Mouse (Mus musculus): ENCODE results near the gene 1700025G04Rik. TPM values are rescaled to one million over a fixed set of nuclear protein-coding genes. Genes with fewer than 3 reads are reported as not detected.

1700025G04Rik gene
- polyA plus RNA-seq, 1 experiment from 2014 or later, result 28.0 TPM

DNA sequence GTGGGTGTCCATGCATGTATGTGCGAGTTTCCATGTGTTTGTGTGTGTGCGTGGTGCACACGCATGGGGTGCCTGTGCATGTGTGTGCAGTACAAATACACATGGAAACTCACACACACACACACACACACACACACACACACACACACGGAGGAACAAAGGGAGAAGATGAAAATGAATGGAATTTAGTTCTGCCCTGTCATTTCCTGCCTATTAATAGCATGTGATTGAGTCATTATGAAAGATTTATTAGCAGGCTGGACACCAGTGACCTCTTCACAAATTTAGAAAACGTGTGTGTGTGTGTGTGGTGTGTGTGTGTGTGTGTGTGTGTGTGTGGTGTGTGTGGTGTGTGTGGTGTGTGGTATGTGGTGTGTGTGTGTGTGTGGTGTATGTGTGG is 217.0 kb downstream of the 1700025G04Rik start:
- no peak overlapping the region for H3K27ac ChIP-seq (ENCODE audit: low read length)
- peaks cover 5% of the 10 kb centered on the region; the same call in 1 of the 2 replicates for H3K4me1 ChIP-seq (ENCODE audit: control insufficient read depth, insufficient read depth, low read length)
- H3K36me3 ChIP-seq (ENCODE audit: control insufficient read depth, insufficient read depth), result no peaks in the 10 kb centered on the region
- H3K4me2 ChIP-seq (ENCODE audit: low read depth, low read length), result no peak overlapping the region
- no peaks in the 10 kb centered on the region for H3K9me3 ChIP-seq (replicated peaks; ENCODE audit: control insufficient read depth, low read length)
- no peak overlapping the region for H3K4me3 ChIP-seq (ENCODE audit: low read length)
- 63% methylated on average over 5 of the region's 5 CpGs for WGBS
- H3K9ac ChIP-seq (ENCODE audit: low read length), result no peak overlapping the region
- ATAC-seq (replicated peaks; ENCODE audit: extremely low read depth, insufficient read depth, low FRiP score), result no peak
- H3K27me3 ChIP-seq (ENCODE audit: control insufficient read depth, insufficient read depth, low read length), result no peaks in the 10 kb centered on the region

DNA sequence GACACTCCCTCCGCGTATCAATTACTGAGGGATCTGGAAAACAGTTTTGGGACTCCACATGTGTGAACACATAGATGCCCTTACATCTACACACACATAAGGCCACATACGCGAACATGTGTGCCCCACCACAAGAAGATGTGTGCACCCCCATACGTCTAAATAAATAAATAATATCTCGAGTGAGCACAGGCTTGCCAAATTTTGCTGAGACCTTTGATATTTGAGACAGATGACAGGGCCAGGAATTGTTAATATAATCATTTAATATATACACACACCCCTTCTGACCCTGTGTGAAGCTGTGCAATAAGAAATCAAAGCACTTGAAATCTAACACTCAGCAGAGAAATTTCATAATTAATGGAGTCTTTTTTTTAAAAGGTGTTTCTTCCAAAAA is 225.6 kb downstream of the 1700025G04Rik start:
- Histone ChIP-seq H3K9me3 (replicated peaks; ENCODE audit: control insufficient read depth, low read length) (no peaks in the 10 kb centered on the region), H3K4me2 (ENCODE audit: low read depth, low read length) (no peak overlapping the region), H3K4me3 (ENCODE audit: low read length) (no peak overlapping the region), H3K9ac (ENCODE audit: low read length) (no peak overlapping the region), H3K4me1 (ENCODE audit: control insufficient read depth, insufficient read depth, low read length) (peaks cover 3% of the 10 kb centered on the region), H3K27ac (ENCODE audit: low read length) (no peak overlapping the region), H3K36me3 (ENCODE audit: control insufficient read depth, insufficient read depth) (no peaks in the 10 kb centered on the region), H3K27me3 (ENCODE audit: control insufficient read depth, insufficient read depth, low read length) (no peaks in the 10 kb centered on the region)
- 89% methylated on average over 6 of the region's 6 CpGs for WGBS
- ATAC-seq (replicated peaks; ENCODE audit: extremely low read depth, insufficient read depth, low FRiP score), result no peak

- Histone ChIP-seq H3K27me3 (ENCODE audit: control insufficient read depth, insufficient read depth, low read length) (no peaks in the 10 kb centered on the region), H3K36me3 (ENCODE audit: control insufficient read depth, insufficient read depth) (no peaks in the 10 kb centered on the region), H3K27ac (ENCODE audit: low read length) (no peak overlapping the region), H3K9me3 (replicated peaks; ENCODE audit: control insufficient read depth, low read length) (no peaks in the 10 kb centered on the region), H3K9ac (ENCODE audit: low read length) (no peak overlapping the region), H3K4me2 (ENCODE audit: low read depth, low read length) (no peak overlapping the region), H3K4me3 (ENCODE audit: low read length) (no peak overlapping the region), H3K4me1 (ENCODE audit: control insufficient read depth, insufficient read depth, low read length) (peaks cover 3% of the 10 kb centered on the region)
- WGBS, result 66% methylated on average over 12 of the region's 12 CpGs
- no peak for ATAC-seq (replicated peaks; ENCODE audit: extremely low read depth, insufficient read depth, low FRiP score)
These were observed 226.2 kb downstream of the 1700025G04Rik start for GRCm38 (mm10) chr1:151863797-151864147.

DNA sequence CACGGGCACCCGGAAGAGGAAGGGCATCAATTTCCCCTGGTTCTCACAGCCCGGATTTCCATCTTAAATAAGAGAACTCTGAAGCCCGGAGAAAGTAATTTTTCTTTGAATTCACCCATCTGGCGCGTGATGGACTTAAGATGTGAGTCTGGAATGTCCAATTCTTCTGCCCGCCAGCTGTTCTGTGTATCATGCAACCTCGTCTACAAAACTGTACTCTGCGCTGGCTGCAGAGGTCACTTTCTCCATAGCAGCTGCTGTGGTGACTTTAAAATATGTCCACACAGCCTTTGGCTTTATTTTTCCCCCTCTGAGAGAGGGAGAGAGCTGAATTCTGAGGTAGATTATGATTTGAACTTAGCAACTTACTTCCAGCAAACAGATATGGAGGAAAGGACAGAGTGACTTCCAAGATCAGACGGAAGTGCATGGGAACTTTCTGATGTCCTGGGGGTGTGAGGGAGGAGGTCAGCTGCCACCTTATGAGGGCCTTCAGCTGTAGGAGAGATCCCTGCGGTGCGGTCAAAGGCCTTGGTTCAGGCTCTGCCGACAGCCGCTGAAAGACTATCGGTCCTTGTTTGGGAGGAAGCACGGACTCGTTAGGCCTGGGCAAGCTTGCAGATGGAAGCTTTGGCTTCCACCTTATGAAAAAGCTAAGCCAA is 226.7 kb downstream of the 1700025G04Rik start:
- Histone ChIP-seq H3K27ac (ENCODE audit: low read length) (no peak overlapping the region; the same call in 1 of the 2 replicates), H3K27me3 (ENCODE audit: control insufficient read depth, insufficient read depth, low read length) (no peaks in the 10 kb centered on the region), H3K9ac (ENCODE audit: low read length) (no peak overlapping the region), H3K4me3 (ENCODE audit: low read length) (no peak overlapping the region), H3K4me2 (ENCODE audit: low read depth, low read length) (no peak overlapping the region), H3K9me3 (replicated peaks; ENCODE audit: control insufficient read depth, low read length) (no peaks in the 10 kb centered on the region), H3K36me3 (ENCODE audit: control insufficient read depth, insufficient read depth) (no peaks in the 10 kb centered on the region), H3K4me1 (ENCODE audit: control insufficient read depth, insufficient read depth, low read length) (peaks cover 3% of the 10 kb centered on the region)
- WGBS, result 74% methylated on average over 17 of the region's 17 CpGs
- no peak for ATAC-seq (replicated peaks; ENCODE audit: extremely low read depth, insufficient read depth, low FRiP score)

DNA sequence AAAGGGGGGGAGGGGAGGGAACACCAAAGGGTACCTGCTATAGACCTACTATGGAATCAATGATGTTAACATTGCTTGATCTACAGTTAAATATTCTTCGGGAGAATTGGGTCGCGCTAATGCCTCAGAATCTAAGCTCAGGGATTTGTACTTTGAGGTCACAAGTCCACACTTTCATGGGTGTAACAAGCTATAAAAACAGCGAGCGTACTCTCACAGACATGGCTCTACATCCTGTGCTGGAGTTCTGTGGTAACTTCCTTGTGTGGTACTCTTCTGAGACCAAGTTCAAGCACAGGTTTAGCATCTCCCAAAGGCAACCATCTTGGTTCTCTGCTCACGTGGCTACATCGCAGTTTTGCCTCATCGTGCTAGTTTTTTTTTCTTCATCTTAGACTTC is 227.8 kb downstream of the 1700025G04Rik start:
- ATAC-seq (replicated peaks; ENCODE audit: extremely low read depth, insufficient read depth, low FRiP score), result no peak
- no peak overlapping the region for H3K4me2 ChIP-seq (ENCODE audit: low read depth, low read length)
- peaks cover 10% of the 10 kb centered on the region for H3K4me1 ChIP-seq (ENCODE audit: control insufficient read depth, insufficient read depth, low read length)
- no peaks in the 10 kb centered on the region for H3K9me3 ChIP-seq (replicated peaks; ENCODE audit: control insufficient read depth, low read length)
- H3K4me3 ChIP-seq (ENCODE audit: low read length), result no peak overlapping the region
- H3K36me3 ChIP-seq (ENCODE audit: control insufficient read depth, insufficient read depth), result no peaks in the 10 kb centered on the region
- H3K27ac ChIP-seq (ENCODE audit: low read length), result no peak overlapping the region
- no peak overlapping the region for H3K9ac ChIP-seq (ENCODE audit: low read length)
- WGBS, result 92% methylated on average over 8 of the region's 8 CpGs
- no peaks in the 10 kb centered on the region for H3K27me3 ChIP-seq (ENCODE audit: control insufficient read depth, insufficient read depth, low read length)

GRCm38 (mm10) chr1:151861334-151861995 is 228.5 kb downstream of the 1700025G04Rik start:
- Histone ChIP-seq H3K9me3 (replicated peaks; ENCODE audit: control insufficient read depth, low read length) (no peaks in the 10 kb centered on the region), H3K27ac (ENCODE audit: low read length) (no peak overlapping the region), H3K4me3 (ENCODE audit: low read length) (no peak overlapping the region), H3K4me2 (ENCODE audit: low read depth, low read length) (no peak overlapping the region), H3K4me1 (ENCODE audit: control insufficient read depth, insufficient read depth, low read length) (peaks cover 10% of the 10 kb centered on the region), H3K27me3 (ENCODE audit: control insufficient read depth, insufficient read depth, low read length) (no peaks in the 10 kb centered on the region), H3K36me3 (ENCODE audit: control insufficient read depth, insufficient read depth) (no peaks in the 10 kb centered on the region), H3K9ac (ENCODE audit: low read length) (no peak overlapping the region)
- 63% methylated on average over 20 of the region's 20 CpGs for WGBS
- ATAC-seq (replicated peaks; ENCODE audit: extremely low read depth, insufficient read depth, low FRiP score), result no peak

DNA sequence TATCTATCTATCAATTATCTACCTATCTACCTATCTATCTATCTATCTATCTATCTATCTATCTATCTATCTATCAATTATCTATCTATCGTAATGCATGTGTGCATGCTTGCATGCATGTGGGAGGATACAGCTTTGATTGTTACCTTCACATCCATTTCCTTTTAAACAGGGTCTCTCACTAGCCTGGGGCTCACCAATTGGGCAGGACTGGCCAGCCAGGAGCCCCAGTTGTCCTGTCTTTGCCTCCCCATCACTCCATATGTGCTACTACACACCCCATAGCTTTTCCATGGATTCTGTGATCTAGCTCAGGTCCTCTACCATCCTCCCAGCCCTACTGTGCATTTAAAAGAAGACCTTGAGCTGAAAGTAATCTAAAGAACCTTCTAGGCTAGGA is 231.5 kb downstream of the 1700025G04Rik start:
- Histone ChIP-seq H3K9ac (ENCODE audit: low read length) (no peak overlapping the region), H3K27ac (ENCODE audit: low read length) (no peak overlapping the region), H3K36me3 (ENCODE audit: control insufficient read depth, insufficient read depth) (no peaks in the 10 kb centered on the region), H3K9me3 (replicated peaks; ENCODE audit: control insufficient read depth, low read length) (no peaks in the 10 kb centered on the region), H3K4me1 (ENCODE audit: control insufficient read depth, insufficient read depth, low read length) (peaks cover 8% of the 10 kb centered on the region), H3K4me3 (ENCODE audit: low read length) (no peak overlapping the region), H3K4me2 (ENCODE audit: low read depth, low read length) (no peak overlapping the region), H3K27me3 (ENCODE audit: control insufficient read depth, insufficient read depth, low read length) (no peaks in the 10 kb centered on the region)
- ATAC-seq (replicated peaks; ENCODE audit: extremely low read depth, insufficient read depth, low FRiP score), result no peak
- 95% methylated on average over 1 of the region's 1 CpGs for WGBS

GRCm38 (mm10) chr1:151855561-151855960 is 234.4 kb downstream of the 1700025G04Rik start:
- Histone ChIP-seq H3K4me1 (ENCODE audit: control insufficient read depth, insufficient read depth, low read length) (peaks cover 7% of the 10 kb centered on the region), H3K9me3 (replicated peaks; ENCODE audit: control insufficient read depth, low read length) (no peaks in the 10 kb centered on the region), H3K27ac (ENCODE audit: low read length) (no peak overlapping the region), H3K4me2 (ENCODE audit: low read depth, low read length) (no peak overlapping the region), H3K9ac (ENCODE audit: low read length) (no peak overlapping the region), H3K4me3 (ENCODE audit: low read length) (no peak overlapping the region), H3K36me3 (ENCODE audit: control insufficient read depth, insufficient read depth) (no peaks in the 10 kb centered on the region), H3K27me3 (ENCODE audit: control insufficient read depth, insufficient read depth, low read length) (no peaks in the 10 kb centered on the region)
- ATAC-seq (replicated peaks; ENCODE audit: extremely low read depth, insufficient read depth, low FRiP score), result no peak
- WGBS, result 85% methylated on average over 1 of the region's 1 CpGs

DNA sequence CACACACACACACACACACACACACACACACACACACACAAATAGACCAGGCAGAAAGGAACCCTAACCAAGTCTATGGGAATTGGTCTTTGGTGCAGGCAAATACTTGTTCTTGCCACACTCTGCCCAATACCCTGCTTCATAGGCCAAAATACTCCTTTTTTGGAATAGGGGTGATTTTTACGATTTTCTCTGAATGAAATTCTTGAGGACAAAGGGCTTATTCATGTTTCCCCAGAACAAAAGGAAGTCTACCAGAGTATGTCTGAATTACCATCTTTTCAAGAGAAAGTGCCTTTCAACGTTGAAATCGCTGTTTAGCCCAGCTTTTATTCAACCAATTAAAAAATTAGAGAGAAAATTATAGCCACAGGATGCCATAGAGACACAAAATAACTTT is 237.9 kb downstream of the 1700025G04Rik start:
- no peak overlapping the region for H3K9ac ChIP-seq (ENCODE audit: low read length)
- ATAC-seq (replicated peaks; ENCODE audit: extremely low read depth, insufficient read depth, low FRiP score), result no peak
- H3K36me3 ChIP-seq (ENCODE audit: control insufficient read depth, insufficient read depth), result no peaks in the 10 kb centered on the region
- no peak overlapping the region for H3K4me2 ChIP-seq (ENCODE audit: low read depth, low read length)
- WGBS, result 79% methylated on average over 3 of the region's 3 CpGs
- H3K4me1 ChIP-seq (ENCODE audit: control insufficient read depth, insufficient read depth, low read length), result no peaks in the 10 kb centered on the region
- no peak overlapping the region for H3K27ac ChIP-seq (ENCODE audit: low read length)
- no peaks in the 10 kb centered on the region for H3K27me3 ChIP-seq (ENCODE audit: control insufficient read depth, insufficient read depth, low read length)
- H3K9me3 ChIP-seq (replicated peaks; ENCODE audit: control insufficient read depth, low read length), result no peaks in the 10 kb centered on the region
- H3K4me3 ChIP-seq (ENCODE audit: low read length), result no peak overlapping the region
